Mouse (Mus musculus) testis, adult 2 months (tissue): ENCODE measurements at regions not wholly inside any gene's neighbourhood (a gene's known extent, or its start where the extent isn't known, plus 50 kb on each side); places are given as distances from the start of the nearest gene placed in this dataset.

Experiments used
- H3K27ac ChIP-seq: fragments of 200-500 bp; 2 replicates; pipeline ENCODE4 v1.5.1; 2012; ENCODE audit warnings: low read depth, low read length; ENCODE audit not compliant: control insufficient read depth, insufficient read depth
- H3K27me3 ChIP-seq: fragments of 200-500 bp; 2 replicates; pipeline ENCODE4 v1.6.1; 2012; ENCODE audit warnings: mild to moderate bottlenecking, low read length, moderate library complexity; ENCODE audit not compliant: control insufficient read depth, insufficient read depth
- H3K36me3 ChIP-seq: fragments of 200-500 bp; 2 replicates; pipeline ENCODE4 v1.6.1; 2012; ENCODE audit warnings: mild to moderate bottlenecking, low read length; ENCODE audit not compliant: control insufficient read depth, insufficient read depth
- H3K4me1 ChIP-seq: fragments of 200-500 bp; 2 replicates; pipeline ENCODE4 v1.6.1; 2012; ENCODE audit warnings: low read length; ENCODE audit not compliant: control insufficient read depth, insufficient read depth
- H3K4me3 ChIP-seq: fragments of 200-500 bp; 2 replicates; pipeline ENCODE4 v1.5.1; 2012; ENCODE audit warnings: low read depth, mild to moderate bottlenecking, low read length, moderate library complexity, mixed read lengths; ENCODE audit not compliant: control insufficient read depth
- CTCF ChIP-seq: fragments of 200-500 bp; IDR thresholded peaks from 2 replicates; pipeline ENCODE4 v1.5.1; 2012; ENCODE audit warnings: low read depth, mild to moderate bottlenecking, inconsistent platforms, low read length, moderate library complexity; ENCODE audit not compliant: control insufficient read depth, insufficient read depth, insufficient replicate concordance
- POLR2A ChIP-seq: fragments of 200-500 bp; IDR thresholded peaks from 2 replicates; pipeline ENCODE4 v1.6.1; 2012; ENCODE audit warnings: low read depth, mild to moderate bottlenecking, inconsistent platforms, low read length, moderate library complexity; ENCODE audit not compliant: control insufficient read depth

- Histone ChIP-seq H3K27me3 (no peaks in the 10 kb centered on the region), H3K27ac (no peak overlapping the region), H3K4me1 (peaks cover 2% of the 10 kb centered on the region; the same call in 1 of the 2 replicates), H3K4me3 (no peak overlapping the region), H3K36me3 (no peaks in the 10 kb centered on the region)
- TF ChIP-seq POLR2A: no peak
- no peak for TF ChIP-seq CTCF
Measured at GRCm38 (mm10) chr13:59368550-59369449, 216.2 kb downstream of the Agtpbp1 start.

- Histone ChIP-seq H3K4me3 (no peak overlapping the region), H3K36me3 (no peaks in the 10 kb centered on the region), H3K4me1 (peaks cover 2% of the 10 kb centered on the region; the same call in 1 of the 2 replicates), H3K27ac (no peak overlapping the region), H3K27me3 (no peaks in the 10 kb centered on the region)
- TF ChIP-seq POLR2A: no peak
- TF ChIP-seq CTCF: peak; percentile 54
Measured at GRCm38 (mm10) chr13:59365460-59365859, 219.6 kb downstream of the Agtpbp1 start.

- H3K27ac ChIP-seq: no peak overlapping the region
- H3K4me3 ChIP-seq: no peak overlapping the region
- no peaks in the 10 kb centered on the region for H3K27me3 ChIP-seq
- H3K36me3 ChIP-seq: no peaks in the 10 kb centered on the region
- TF ChIP-seq POLR2A (no peak), CTCF (no peak)
- peaks cover 2% of the 10 kb centered on the region; the same call in 1 of the 2 replicates for H3K4me1 ChIP-seq
Measured at GRCm38 (mm10) chr13:59363428-59363827, 221.6 kb downstream of the Agtpbp1 start.

GRCm38 (mm10) chr13:59361323-59361722 is 223.7 kb downstream of the Agtpbp1 start:
- H3K27me3 ChIP-seq: no peaks in the 10 kb centered on the region
- no peak overlapping the region for H3K27ac ChIP-seq
- H3K36me3 ChIP-seq: no peaks in the 10 kb centered on the region
- H3K4me3 ChIP-seq: no peak overlapping the region
- H3K4me1 ChIP-seq: peaks cover 2% of the 10 kb centered on the region; the same call in 1 of the 2 replicates
- TF ChIP-seq CTCF (no peak), POLR2A (no peak)

GRCm38 (mm10) chr13:59360026-59360425 is 225.0 kb downstream of the Agtpbp1 start:
- no peaks in the 10 kb centered on the region for H3K27me3 ChIP-seq
- no peak overlapping the region for H3K27ac ChIP-seq
- H3K4me3 ChIP-seq: no peak overlapping the region
- TF ChIP-seq POLR2A: no peak
- TF ChIP-seq CTCF: no peak
- no peaks in the 10 kb centered on the region for H3K36me3 ChIP-seq
- no peaks in the 10 kb centered on the region; the same call in 1 of the 2 replicates for H3K4me1 ChIP-seq

GRCm38 (mm10) chr13:59358421-59358820 is 226.6 kb downstream of the Agtpbp1 start:
- H3K27ac ChIP-seq: no peak overlapping the region
- no peaks in the 10 kb centered on the region for H3K27me3 ChIP-seq
- TF ChIP-seq POLR2A (no peak), CTCF (no peak)
- no peaks in the 10 kb centered on the region for H3K4me1 ChIP-seq
- H3K4me3 ChIP-seq: no peak overlapping the region
- no peaks in the 10 kb centered on the region for H3K36me3 ChIP-seq

GRCm38 (mm10) chr13:59351461-59351860 is 233.6 kb downstream of the Agtpbp1 start:
- Histone ChIP-seq H3K36me3 (no peaks in the 10 kb centered on the region), H3K27ac (no peak overlapping the region), H3K4me1 (peaks cover 4% of the 10 kb centered on the region), H3K4me3 (no peak overlapping the region; the same call in 1 of the 2 replicates), H3K27me3 (no peaks in the 10 kb centered on the region)
- TF ChIP-seq CTCF (peak; percentile 78; the same call in 1 of the 2 replicates), POLR2A (no peak)
